Mouse (Mus musculus) G1E (cell line): ENCODE results near the gene Kif13a.

Experiments used
- CTCF ChIP-seq: IDR thresholded peaks from 2 replicates; pipeline ENCODE4 v1.5.1; 2012; ENCODE audit warnings: low read depth, low read length, inconsistent platforms, mixed read lengths
- GATA1 ChIP-seq: IDR thresholded peaks from 2 replicates; pipeline ENCODE4 v1.6.1; 2012; ENCODE audit warnings: borderline replicate concordance, low read length, inconsistent platforms, mixed read lengths
- GATA2 ChIP-seq: IDR thresholded peaks from 2 replicates; pipeline ENCODE4 v1.6.1; 2012; ENCODE audit warnings: low read depth, low read length, inconsistent platforms, borderline replicate concordance
- POLR2AphosphoS5 ChIP-seq: IDR thresholded peaks from 2 replicates; pipeline ENCODE4 v1.6.1; 2012; ENCODE audit warnings: low read depth, low read length, inconsistent platforms; ENCODE audit not compliant: insufficient replicate concordance
- TAL1 ChIP-seq: conservative IDR thresholded peaks from 2 replicates; pipeline ENCODE4 v1.6.1; 2012; ENCODE audit warnings: low read depth, low read length, inconsistent platforms, mixed read lengths

DNA sequence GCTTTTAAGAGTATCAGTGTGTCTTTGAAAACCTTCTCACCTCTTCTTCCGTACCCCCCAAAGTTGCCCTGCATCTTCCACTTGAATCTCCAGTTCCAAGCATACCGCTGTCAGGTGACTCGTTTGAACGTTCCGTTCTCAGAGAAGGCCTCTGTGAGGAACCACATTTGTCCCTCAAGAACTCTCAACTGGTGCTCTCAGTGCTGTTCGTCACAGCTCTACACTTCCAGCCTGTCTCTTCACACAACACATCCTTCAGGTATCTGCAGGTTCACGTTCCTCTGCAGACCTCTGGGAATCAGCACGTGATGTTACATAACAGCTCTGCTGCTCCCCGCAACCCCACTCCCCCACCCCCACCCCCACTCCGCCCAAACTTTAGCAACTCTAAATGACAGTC is 4.4 kb upstream of the Kif13a start:
- TF ChIP-seq CTCF (no peak), GATA1 (no peak), TAL1 (no peak), POLR2AphosphoS5 (no peak), GATA2 (no peak)
